Mouse (Mus musculus) embryonic facial prominence, embryonic 11.5 days (tissue): Measurements from ENCODE around the gene Cdc16. TPM values are rescaled to one million over a fixed set of nuclear protein-coding genes. Genes with fewer than 3 reads are reported as not detected.

Experiments used
- ATAC-seq: fragments of 200-750 bp; cut with Nextera tagmentation; replicated peaks from 2 replicates; pipeline ENCODE4 v1.8.0; 2017; ENCODE audit warnings: low read depth; ENCODE audit not compliant: insufficient number of reproducible peaks, low FRiP score, low TSS enrichment
- DNase-seq: peaks from one replicate; pipeline ENCODE4 v3.0.0-alpha.2; 2015; ENCODE audit warnings: low spot score
- H3K27ac ChIP-seq: fragments of 300-500 bp; sonication (generic); replicated peaks from 2 replicates; pipeline ENCODE4 v1.5.1; 2014; ENCODE audit warnings: mild to moderate bottlenecking, low read depth, low read length, control low read depth
- H3K27me3 ChIP-seq: fragments of 300-500 bp; sonication (generic); 2 replicates; pipeline ENCODE4 v1.6.1; 2014; ENCODE audit warnings: mild to moderate bottlenecking, low read length, moderate library complexity, mixed read lengths; ENCODE audit not compliant: control insufficient read depth, insufficient read depth
- H3K36me3 ChIP-seq: fragments of 300-500 bp; sonication (generic); replicated peaks from 2 replicates; pipeline ENCODE4 v1.6.1; 2014; ENCODE audit warnings: low read depth, mild to moderate bottlenecking, low read length, moderate library complexity, mixed read lengths; ENCODE audit not compliant: control insufficient read depth, insufficient read depth
- H3K4me1 ChIP-seq: fragments of 300-500 bp; sonication (generic); 2 replicates; pipeline ENCODE4 v1.6.1; 2014; ENCODE audit warnings: low read length, mixed read lengths; ENCODE audit not compliant: control insufficient read depth, insufficient read depth
- H3K4me2 ChIP-seq: fragments of 300-500 bp; sonication (generic); 2 replicates; pipeline ENCODE4 v1.6.1; 2014; ENCODE audit warnings: low read depth, mild to moderate bottlenecking, control low read depth, low read length, moderate library complexity
- H3K4me3 ChIP-seq: fragments of 300-500 bp; sonication (generic); 2 replicates; pipeline ENCODE4 v1.5.1; 2014; ENCODE audit warnings: low read depth, low read length, control low read depth
- H3K9ac ChIP-seq: fragments of 300-500 bp; sonication (generic); replicated peaks from 2 replicates; pipeline ENCODE4 v1.6.1; 2014; ENCODE audit warnings: mild to moderate bottlenecking, control low read depth, low read length
- H3K9me3 ChIP-seq: fragments of 300-500 bp; sonication (generic); replicated peaks from 2 replicates; pipeline ENCODE4 v1.6.1; 2016; ENCODE audit warnings: mild to moderate bottlenecking, low read length, inconsistent platforms, mixed read lengths; ENCODE audit not compliant: control insufficient read depth
- WGBS: fragments of 180-500 bp; shearing (Covaris S2); extraction: QIAGEN DNeasy Blood & Tissue Kit; methylation state at CpG from one replicate; pipeline ENCODE4 v1.1.7; 2014; 5-methylcytosine and 5-hydroxymethylcytosine counted together
- polyA plus RNA-seq: library from polyadenylated mRNA; unstranded; fragments of >200 nt; fragmentation: Nextera tagmentation; extraction: Ambion mirVana; gene quantifications from 2 replicates; pipeline ENCODE4 v1.2.1, GENCODE M21; 2014

Gene Cdc16
- 282 and 295 TPM in 2 replicates for polyA plus RNA-seq

- Histone ChIP-seq H3K4me3 (peak within 1 kb of the TSS; percentile 90), H3K4me2 (peak within 1 kb of the TSS; percentile 67), H3K36me3 (no peaks in the 10 kb centered on the region; the same call in none of the 2 replicates), H3K9ac (peak within 1 kb of the TSS; percentile 87), H3K9me3 (no peaks in the 10 kb centered on the region), H3K27me3 (no peaks in the 10 kb centered on the region), H3K27ac (no peak within 1 kb of the TSS; the same call in 1 of the 2 replicates), H3K4me1 (no peaks in the 10 kb centered on the region)
- ATAC-seq: peak; percentile 94
- DNase-seq: peak; percentile 94
- WGBS: 9% methylated on average over 40 of the region's 40 CpGs
These were observed at the start of gene Cdc16 for GRCm38 (mm10) chr8:13756982-13757804. Cdc16 (plus strand) TSS chr8:13757676.

GRCm38 (mm10) chr8:13708514-13708913 is 49.0 kb upstream of the Cdc16 start:
- 81% methylated on average over 5 of the region's 5 CpGs for WGBS
- Histone ChIP-seq H3K9me3 (no peaks in the 10 kb centered on the region), H3K27ac (no peak overlapping the region), H3K4me2 (no peak overlapping the region), H3K36me3 (no peaks in the 10 kb centered on the region), H3K4me1 (no peaks in the 10 kb centered on the region), H3K4me3 (no peak overlapping the region), H3K27me3 (no peaks in the 10 kb centered on the region), H3K9ac (no peak overlapping the region)
- DNase-seq (no peak), ATAC-seq (no peak)

- no peaks in the 10 kb centered on the region for H3K27me3 ChIP-seq
- no peak for ATAC-seq
- H3K36me3 ChIP-seq: no peaks in the 10 kb centered on the region
- no peaks in the 10 kb centered on the region for H3K4me1 ChIP-seq
- no peaks in the 10 kb centered on the region for H3K9me3 ChIP-seq
- no peak overlapping the region for H3K9ac ChIP-seq
- DNase-seq: no peak
- WGBS: 87% methylated on average over 8 of the region's 8 CpGs
- H3K27ac ChIP-seq: no peak overlapping the region
- no peak overlapping the region for H3K4me3 ChIP-seq
- no peak overlapping the region for H3K4me2 ChIP-seq
These were observed 38.5 kb upstream of the Cdc16 start for GRCm38 (mm10) chr8:13718980-13719379.

GRCm38 (mm10) chr8:13725722-13726121 is 31.8 kb upstream of the Cdc16 start:
- no peaks in the 10 kb centered on the region for H3K27me3 ChIP-seq
- no peaks in the 10 kb centered on the region for H3K4me1 ChIP-seq
- DNase-seq: peak; percentile 74

GRCm38 (mm10) chr8:13727469-13728094 is 29.9 kb upstream of the Cdc16 start:
- H3K27me3 ChIP-seq: no peaks in the 10 kb centered on the region
- no peaks in the 10 kb centered on the region for H3K9me3 ChIP-seq
- DNase-seq (no peak), ATAC-seq (no peak)
- H3K4me2 ChIP-seq: no peak overlapping the region
- H3K4me3 ChIP-seq: no peak overlapping the region
- no peak overlapping the region for H3K9ac ChIP-seq
- no peaks in the 10 kb centered on the region for H3K36me3 ChIP-seq
- no peak overlapping the region for H3K27ac ChIP-seq
- H3K4me1 ChIP-seq: no peaks in the 10 kb centered on the region
- 60% methylated on average over 10 of the region's 10 CpGs for WGBS

More at GRCm38 (mm10) chr8:13725722-13726121, 31.8 kb upstream of the Cdc16 start:
- no peak overlapping the region for H3K4me3 ChIP-seq
- ATAC-seq: no peak
- H3K9ac ChIP-seq: no peak overlapping the region
- H3K9me3 ChIP-seq: no peaks in the 10 kb centered on the region
- H3K4me2 ChIP-seq: no peak overlapping the region
- no peaks in the 10 kb centered on the region for H3K36me3 ChIP-seq
- H3K27ac ChIP-seq: no peak overlapping the region

GRCm38 (mm10) chr8:13740323-13740770 is 17.1 kb upstream of the Cdc16 start:
- Histone ChIP-seq H3K4me1 (no peaks in the 10 kb centered on the region), H3K9me3 (no peaks in the 10 kb centered on the region), H3K27me3 (no peaks in the 10 kb centered on the region), H3K27ac (no peak overlapping the region), H3K36me3 (no peaks in the 10 kb centered on the region), H3K4me3 (no peak overlapping the region), H3K9ac (no peak overlapping the region), H3K4me2 (no peak overlapping the region)
- no peak for ATAC-seq
- peak; percentile 28 for DNase-seq
- 25% methylated on average over 6 of the region's 6 CpGs for WGBS

GRCm38 (mm10) chr8:13740817-13741613 is 16.5 kb upstream of the Cdc16 start:
- H3K9me3 ChIP-seq: no peaks in the 10 kb centered on the region
- WGBS: 79% methylated on average over 7 of the region's 7 CpGs
- H3K27me3 ChIP-seq: no peaks in the 10 kb centered on the region
- no peaks in the 10 kb centered on the region for H3K4me1 ChIP-seq
- no peak for DNase-seq
- H3K36me3 ChIP-seq: no peaks in the 10 kb centered on the region
- no peak overlapping the region for H3K4me2 ChIP-seq
- no peak overlapping the region for H3K27ac ChIP-seq
- no peak overlapping the region for H3K9ac ChIP-seq
- no peak for ATAC-seq
- no peak overlapping the region for H3K4me3 ChIP-seq
